Mouse (Mus musculus) lung, adult 2 months (tissue): ENCODE data around the gene Myo16. TPM values are rescaled to one million over a fixed set of nuclear protein-coding genes. Genes with fewer than 3 reads are reported as not detected.

Experiments used
- DNase-seq: peaks from one replicate; pipeline ENCODE4 v3.0.0; 2022
- H3K4me1 ChIP-seq: fragments of 200-500 bp; 2 replicates; pipeline ENCODE4 v1.6.1; 2011; ENCODE audit warnings: low read length; ENCODE audit not compliant: control insufficient read depth, insufficient read depth
- H3K4me3 ChIP-seq: fragments of 200-500 bp; replicated peaks from 2 replicates; pipeline ENCODE3; 2011; ENCODE audit warnings: low read depth, mild to moderate bottlenecking, control low read depth, low read length; ENCODE audit errors: extremely low read depth
- CTCF ChIP-seq: fragments of 200-500 bp; IDR thresholded peaks from 2 replicates; pipeline ENCODE4 v1.5.1; 2011; ENCODE audit warnings: mild to moderate bottlenecking, low read length, control low read depth; ENCODE audit not compliant: insufficient read depth
- POLR2A ChIP-seq: fragments of 200-500 bp; IDR thresholded peaks from 2 replicates; pipeline ENCODE4 v1.6.1; 2011; ENCODE audit warnings: low read depth, mild to moderate bottlenecking, control low read depth, low read length, borderline replicate concordance; ENCODE audit errors: extremely low read depth
- WGBS: fragments of 180-500 bp; shearing (Covaris S2); methylation state at CpG from one replicate; pipeline ENCODE4 v1.1.7; 2018; 5-methylcytosine and 5-hydroxymethylcytosine counted together
- polyA plus RNA-seq: library from polyadenylated mRNA; depleted of rRNA; stranded (reverse); fragments of >200 nt; gene quantifications from 2 replicates; pipeline ENCODE4 v1.2.3, GENCODE M21; 2012

Gene Myo16
- polyA plus RNA-seq, 1 experiment = 0.26 TPM

GRCm38 (mm10) chr8:10154439-10154745, 681 bp downstream of the Myo16 start:
- H3K4me3 ChIP-seq = no peak overlapping the region
- no peak for DNase-seq
- H3K4me1 ChIP-seq = no peaks in the 10 kb centered on the region
- 26% methylated on average over 4 of the region's 4 CpGs for WGBS
- TF ChIP-seq POLR2A = no peak
- no peak for TF ChIP-seq CTCF

GRCm38 (mm10) chr8:10155075-10155474, 1.4 kb downstream of the Myo16 start:
- no peak for DNase-seq
- 97% methylated on average over 16 of the region's 16 CpGs for WGBS
- no peak for TF ChIP-seq CTCF
- TF ChIP-seq POLR2A = no peak
- H3K4me1 ChIP-seq = no peaks in the 10 kb centered on the region
- no peak overlapping the region for H3K4me3 ChIP-seq

GRCm38 (mm10) chr8:10161106-10161505, 7.4 kb downstream of the Myo16 start:
- WGBS = 81% methylated on average over 3 of the region's 3 CpGs
- no peak for TF ChIP-seq CTCF
- no peak for TF ChIP-seq POLR2A
- Histone ChIP-seq H3K4me3 (no peak overlapping the region), H3K4me1 (no peaks in the 10 kb centered on the region)
- DNase-seq = no peak

GRCm38 (mm10) chr8:10164959-10165358, 11.2 kb downstream of the Myo16 start:
- H3K4me3 ChIP-seq = no peak overlapping the region
- no peak for TF ChIP-seq CTCF
- TF ChIP-seq POLR2A = no peak
- no peak for DNase-seq
- WGBS = 48% methylated on average over 2 of the region's 2 CpGs
- H3K4me1 ChIP-seq = no peaks in the 10 kb centered on the region

- Histone ChIP-seq H3K4me3 (no peak overlapping the region), H3K4me1 (no peaks in the 10 kb centered on the region)
- DNase-seq = no peak
- 82% methylated on average over 4 of the region's 4 CpGs for WGBS
- TF ChIP-seq POLR2A (no peak), CTCF (no peak)
Observed at GRCm38 (mm10) chr8:10168326-10168725, 14.6 kb downstream of the Myo16 start.

- DNase-seq = no peak
- H3K4me1 ChIP-seq = no peaks in the 10 kb centered on the region
- H3K4me3 ChIP-seq = no peak overlapping the region
- 61% methylated on average over 3 of the region's 3 CpGs for WGBS
- TF ChIP-seq POLR2A (no peak), CTCF (no peak)
Observed at GRCm38 (mm10) chr8:10169894-10170293, 16.2 kb downstream of the Myo16 start.

- TF ChIP-seq CTCF (no peak), POLR2A (no peak)
- no peak overlapping the region for H3K4me3 ChIP-seq
- no peaks in the 10 kb centered on the region for H3K4me1 ChIP-seq
- DNase-seq = no peak
- WGBS = 72% methylated on average over 2 of the region's 2 CpGs
Observed at GRCm38 (mm10) chr8:10171321-10171720, 17.6 kb downstream of the Myo16 start.

- DNase-seq = no peak
- TF ChIP-seq POLR2A (no peak), CTCF (no peak)
- 74% methylated on average over 3 of the region's 3 CpGs for WGBS
- Histone ChIP-seq H3K4me3 (no peak overlapping the region), H3K4me1 (no peaks in the 10 kb centered on the region)
Observed at GRCm38 (mm10) chr8:10172278-10172677, 18.6 kb downstream of the Myo16 start.

- Histone ChIP-seq H3K4me1 (no peaks in the 10 kb centered on the region), H3K4me3 (no peak overlapping the region)
- no peak for DNase-seq
- TF ChIP-seq POLR2A (no peak), CTCF (no peak)
- 63% methylated on average over 9 of the region's 9 CpGs for WGBS
Observed at GRCm38 (mm10) chr8:10173033-10173747, 19.5 kb downstream of the Myo16 start.

GRCm38 (mm10) chr8:10174201-10174840, 20.6 kb downstream of the Myo16 start:
- no peak for DNase-seq
- Histone ChIP-seq H3K4me1 (no peaks in the 10 kb centered on the region), H3K4me3 (no peak overlapping the region)
- WGBS = 47% methylated on average over 5 of the region's 5 CpGs
- TF ChIP-seq POLR2A (no peak), CTCF (no peak)
